Mouse (Mus musculus): ENCODE measurements around the gene Stk32b. TPM values are rescaled to one million over a fixed set of nuclear protein-coding genes. Genes with fewer than 3 reads are reported as not detected.

Stk32b gene
- polyA plus RNA-seq, 1 experiment = 1.8 TPM

DNA sequence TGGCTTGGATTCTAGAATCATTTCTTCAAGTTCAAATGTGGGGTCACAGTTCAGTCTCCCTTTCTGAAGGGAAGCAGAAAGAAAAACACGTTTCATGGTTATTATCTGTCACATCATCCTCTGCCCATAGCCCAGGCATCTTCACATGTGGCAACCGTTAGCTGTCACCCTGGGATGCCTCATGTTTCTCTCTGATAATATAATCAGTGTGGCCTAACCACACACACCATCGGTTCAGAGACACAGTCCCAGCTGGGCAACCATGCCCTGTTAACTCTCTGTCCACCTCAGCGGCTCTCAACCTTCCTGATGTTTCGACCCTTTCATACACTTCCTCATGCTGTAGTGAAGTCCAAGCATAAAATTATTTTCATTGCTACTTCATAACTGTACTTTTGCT, 259.8 kb downstream of the Stk32b start:
- WGBS = 57% methylated on average over 5 of the region's 5 CpGs
- H3K27me3 ChIP-seq (ENCODE audit: control insufficient read depth, insufficient read depth, low read length) = no peaks in the 10 kb centered on the region
- no peaks in the 10 kb centered on the region for H3K4me1 ChIP-seq (ENCODE audit: control insufficient read depth, insufficient read depth, low read length)
- H3K27ac ChIP-seq (ENCODE audit: insufficient read depth, low read length) = no peak overlapping the region
- DNase-seq = no peak
- no peak overlapping the region for H3K4me3 ChIP-seq (replicated peaks; ENCODE audit: insufficient read depth, low read depth, low read length)
- no peak for TF ChIP-seq CTCF (IDR thresholded peaks at IDR 0.05; ENCODE audit: borderline replicate concordance, insufficient read depth, low read depth, low read length)
- TF ChIP-seq POLR2A (IDR thresholded peaks at IDR 0.05; ENCODE audit: borderline replicate concordance, insufficient read depth, low read length) = no peak

DNA sequence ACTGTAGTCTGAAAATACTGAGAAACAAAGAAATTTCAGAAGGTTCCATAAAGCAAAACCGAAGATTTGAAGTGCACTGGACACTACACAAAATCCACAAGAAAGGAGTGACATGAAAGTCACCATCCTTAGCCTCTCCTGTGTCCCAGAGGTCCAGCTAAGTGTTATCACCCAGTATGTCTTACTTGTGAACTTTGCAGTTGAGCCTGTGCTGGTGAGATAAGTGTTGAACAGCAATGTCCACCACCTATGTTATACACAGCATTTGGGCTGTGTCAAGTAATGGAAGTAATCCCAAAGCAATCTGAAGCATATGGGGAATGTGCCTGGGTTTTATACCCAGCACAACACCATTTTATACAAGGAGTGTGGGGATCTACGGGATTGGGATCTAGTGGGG, 260.4 kb downstream of the Stk32b start:
- H3K27me3 ChIP-seq (ENCODE audit: control insufficient read depth, insufficient read depth, low read length) = no peaks in the 10 kb centered on the region; the same call in 1 of the 2 replicates
- no peak for TF ChIP-seq POLR2A (IDR thresholded peaks at IDR 0.05; ENCODE audit: borderline replicate concordance, insufficient read depth, low read length)
- H3K4me3 ChIP-seq (replicated peaks; ENCODE audit: insufficient read depth, low read depth, low read length) = no peak overlapping the region
- H3K27ac ChIP-seq (ENCODE audit: insufficient read depth, low read length) = no peak overlapping the region
- no peak for DNase-seq
- no peaks in the 10 kb centered on the region for H3K4me1 ChIP-seq (ENCODE audit: control insufficient read depth, insufficient read depth, low read length)
- WGBS = 64% methylated on average over 2 of the region's 2 CpGs

- TF ChIP-seq POLR2A (IDR thresholded peaks at IDR 0.05; ENCODE audit: borderline replicate concordance, insufficient read depth, low read length) (no peak), CTCF (IDR thresholded peaks at IDR 0.05; ENCODE audit: borderline replicate concordance, insufficient read depth, low read depth, low read length) (no peak)
- H3K27ac ChIP-seq (ENCODE audit: insufficient read depth, low read length) = no peak overlapping the region
- DNase-seq = no peak
- H3K4me3 ChIP-seq (replicated peaks; ENCODE audit: insufficient read depth, low read depth, low read length) = no peak overlapping the region
- H3K4me1 ChIP-seq (ENCODE audit: control insufficient read depth, insufficient read depth, low read length) = no peaks in the 10 kb centered on the region
- WGBS = 71% methylated on average over 3 of the region's 3 CpGs
- H3K27me3 ChIP-seq (ENCODE audit: control insufficient read depth, insufficient read depth, low read length) = no peaks in the 10 kb centered on the region; the same call in 1 of the 2 replicates
Measured at GRCm38 (mm10) chr5:37447546-37447945, 269.4 kb downstream of the Stk32b start.

DNA sequence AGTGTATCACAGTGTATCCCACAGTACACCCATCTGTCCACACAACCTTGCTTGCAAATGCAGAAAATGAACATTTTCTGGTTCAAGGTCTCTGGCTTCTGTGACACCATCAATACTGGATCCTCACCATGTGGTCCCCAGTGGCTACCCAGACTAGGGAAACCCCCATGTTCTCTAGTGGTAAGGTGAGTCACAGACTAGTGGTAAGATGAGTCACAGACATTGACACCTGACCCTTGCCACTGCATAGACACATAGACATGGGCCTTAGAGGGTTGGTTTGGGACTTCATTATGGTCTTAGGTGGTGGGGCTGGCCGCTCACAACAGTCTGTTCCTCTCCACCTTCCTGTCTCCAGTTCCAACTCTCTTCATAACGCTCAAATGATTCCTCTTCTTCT, 274.2 kb downstream of the Stk32b start:
- H3K4me1 ChIP-seq (ENCODE audit: control insufficient read depth, insufficient read depth, low read length) = no peaks in the 10 kb centered on the region
- H3K27me3 ChIP-seq (ENCODE audit: control insufficient read depth, insufficient read depth, low read length) = no peaks in the 10 kb centered on the region
- H3K27ac ChIP-seq (ENCODE audit: insufficient read depth, low read length) = no peak overlapping the region
- DNase-seq = no peak
- 84% methylated on average over 2 of the region's 2 CpGs for WGBS
- no peak overlapping the region for H3K4me3 ChIP-seq (replicated peaks; ENCODE audit: insufficient read depth, low read depth, low read length)
- TF ChIP-seq POLR2A (IDR thresholded peaks at IDR 0.05; ENCODE audit: borderline replicate concordance, insufficient read depth, low read length) = no peak

- Histone ChIP-seq H3K4me3 (replicated peaks; ENCODE audit: insufficient read depth, low read depth, low read length) (no peak overlapping the region), H3K27me3 (ENCODE audit: control insufficient read depth, insufficient read depth, low read length) (no peaks in the 10 kb centered on the region), H3K4me1 (ENCODE audit: control insufficient read depth, insufficient read depth, low read length) (no peaks in the 10 kb centered on the region), H3K27ac (ENCODE audit: insufficient read depth, low read length) (no peak overlapping the region)
- no peak for TF ChIP-seq CTCF (IDR thresholded peaks at IDR 0.05; ENCODE audit: borderline replicate concordance, insufficient read depth, low read depth, low read length)
- TF ChIP-seq POLR2A (IDR thresholded peaks at IDR 0.05; ENCODE audit: borderline replicate concordance, insufficient read depth, low read length) = no peak
- no peak for DNase-seq
- WGBS = 65% methylated on average over 3 of the region's 3 CpGs
Measured at GRCm38 (mm10) chr5:37435417-37435816, 281.6 kb downstream of the Stk32b start.

GRCm38 (mm10) chr5:37427210-37427609, 289.8 kb downstream of the Stk32b start:
- Histone ChIP-seq H3K27me3 (ENCODE audit: control insufficient read depth, insufficient read depth, low read length) (no peaks in the 10 kb centered on the region), H3K4me1 (ENCODE audit: control insufficient read depth, insufficient read depth, low read length) (no peaks in the 10 kb centered on the region), H3K27ac (ENCODE audit: insufficient read depth, low read length) (no peak overlapping the region), H3K4me3 (replicated peaks; ENCODE audit: insufficient read depth, low read depth, low read length) (no peak overlapping the region)
- DNase-seq = no peak
- TF ChIP-seq POLR2A (IDR thresholded peaks at IDR 0.05; ENCODE audit: borderline replicate concordance, insufficient read depth, low read length) = no peak
- no peak for TF ChIP-seq CTCF (IDR thresholded peaks at IDR 0.05; ENCODE audit: borderline replicate concordance, insufficient read depth, low read depth, low read length)

- 87% methylated on average over 6 of the region's 6 CpGs for WGBS
- Histone ChIP-seq H3K4me1 (ENCODE audit: control insufficient read depth, insufficient read depth, low read length) (no peaks in the 10 kb centered on the region), H3K4me3 (replicated peaks; ENCODE audit: insufficient read depth, low read depth, low read length) (no peak overlapping the region), H3K27me3 (ENCODE audit: control insufficient read depth, insufficient read depth, low read length) (peaks cover 1% of the 10 kb centered on the region; the same call in 1 of the 2 replicates), H3K27ac (ENCODE audit: insufficient read depth, low read length) (no peak overlapping the region)
- no peak for DNase-seq
- TF ChIP-seq POLR2A (IDR thresholded peaks at IDR 0.05; ENCODE audit: borderline replicate concordance, insufficient read depth, low read length) = no peak
- TF ChIP-seq CTCF (IDR thresholded peaks at IDR 0.05; ENCODE audit: borderline replicate concordance, insufficient read depth, low read depth, low read length) = no peak
Measured at GRCm38 (mm10) chr5:37419028-37419427, 297.9 kb downstream of the Stk32b start.

Other genes starting within 250 kb of the Stk32b start
- 1.2 TPM in 2 replicates for gene Cytl1, start 18.3 kb upstream of the Stk32b start, polyA plus RNA-seq (2012; rRNA removed)
- 3.4 and 7.1 TPM in 2 replicates for gene Msx1, start 107.4 kb upstream of the Stk32b start, polyA plus RNA-seq (2012; rRNA removed)